Mouse (Mus musculus) liver, embryonic 14.5 days (tissue): Measurements from ENCODE around the gene Oas1d. TPM values are rescaled to one million over a fixed set of nuclear protein-coding genes. Genes with fewer than 3 reads are reported as not detected.
"Not testable (repeated sequence)": the region's sequence is repeated elsewhere in the genome, so short reads cannot be mapped to it uniquely, and the experiment has no call there.

Experiments used
- ATAC-seq: fragments of 200-750 bp; cut with Nextera tagmentation; 2 replicates; pipeline ENCODE4 v1.8.0; 2017; ENCODE audit warnings: moderate number of reproducible peaks, mild to moderate bottlenecking, moderate library complexity; ENCODE audit not compliant: insufficient read depth
- DNase-seq, 3 experiments: peaks; one replicate each; pipeline ENCODE4 v3.0.0-alpha.2; 2012 to 2013; ENCODE audit warnings: low read depth in 3 of 3, low spot score in 3 of 3
- H3K27ac ChIP-seq: fragments of 300-500 bp; sonication (generic); 2 replicates; pipeline ENCODE4 v1.5.1; 2014; ENCODE audit warnings: moderate library complexity, mild to moderate bottlenecking, control low read depth, inconsistent platforms
- H3K27me3 ChIP-seq: fragments of 300-500 bp; sonication (generic); 2 replicates; pipeline ENCODE4 v1.6.1; 2014; ENCODE audit warnings: mild to moderate bottlenecking, low read length, moderate library complexity; ENCODE audit not compliant: control insufficient read depth, insufficient read depth
- H3K36me3 ChIP-seq: fragments of 300-500 bp; sonication (generic); replicated peaks from 2 replicates; pipeline ENCODE4 v1.6.1; 2014; ENCODE audit warnings: low read depth; ENCODE audit not compliant: control insufficient read depth, insufficient read depth
- H3K4me1 ChIP-seq, 2 experiments: fragments of 200-500 bp in 1 of 2; fragments of 300-500 bp in 1 of 2; sonication (generic) in 1 of 2; replicated peaks; 2 replicates each; pipeline ENCODE4 v1.6.1; 2012 to 2014; ENCODE audit warnings: antibody characterized with exemption in 1 of 2, inconsistent platforms in 1 of 2, low read length in 1 of 2; ENCODE audit not compliant: control insufficient read depth in 2 of 2, insufficient read depth in 2 of 2
- H3K4me2 ChIP-seq: fragments of 300-500 bp; sonication (generic); 2 replicates; pipeline ENCODE4 v1.6.1; 2014; ENCODE audit warnings: low read depth, mild to moderate bottlenecking, control low read depth, moderate library complexity
- H3K4me3 ChIP-seq, 2 experiments: fragments of 200-500 bp in 1 of 2; fragments of 300-500 bp in 1 of 2; sonication (generic) in 1 of 2; 2 replicates each; pipeline ENCODE4 v1.5.1; 2012 to 2014; ENCODE audit warnings: low read depth in 2 of 2, low read length in 2 of 2, mild to moderate bottlenecking in 2 of 2, control low read depth in 1 of 2, inconsistent platforms in 1 of 2, moderate library complexity in 1 of 2; ENCODE audit not compliant: insufficient read depth in 1 of 2
- H3K9ac ChIP-seq: fragments of 300-500 bp; sonication (generic); replicated peaks from 2 replicates; pipeline ENCODE4 v1.6.1; 2014; ENCODE audit warnings: mild to moderate bottlenecking, control low read depth, moderate library complexity
- H3K9me3 ChIP-seq: fragments of 300-500 bp; sonication (generic); 2 replicates; pipeline ENCODE4 v1.6.1; 2016; ENCODE audit warnings: low read length, mixed read lengths; ENCODE audit not compliant: control insufficient read depth
- CTCF ChIP-seq: IDR thresholded peaks from 2 replicates; pipeline ENCODE4 v1.5.1; 2016; ENCODE audit warnings: antibody characterized with exemption, low read depth, control low read depth
- EP300 ChIP-seq: IDR thresholded peaks from 2 replicates; pipeline ENCODE4 v1.6.1; 2016; ENCODE audit warnings: antibody characterized with exemption, low read depth
- whole genome bisulfite sequencing: fragments of 180-500 bp; shearing (Covaris S2); extraction: QIAGEN DNeasy Blood & Tissue Kit; methylation state at CpG from one replicate; pipeline ENCODE4 v1.1.7; 2014; ENCODE audit not compliant: insufficient replicate concordance; 5-methylcytosine and 5-hydroxymethylcytosine counted together
- polyA plus RNA-seq, 2 experiments: library from polyadenylated mRNA; depleted of rRNA in 1 of 2; stranded (reverse) in 1 of 2; unstranded in 1 of 2; fragments of >200 nt; fragmentation: Nextera tagmentation in 1 of 2; extraction: Ambion mirVana in 1 of 2; gene quantifications; 2 replicates each; pipeline versions ENCODE4 v1.2.1 to v1.2.3; 2012 to 2014

Oas1d gene
- polyA plus RNA-seq, 2 experiments, result not detected

DNA sequence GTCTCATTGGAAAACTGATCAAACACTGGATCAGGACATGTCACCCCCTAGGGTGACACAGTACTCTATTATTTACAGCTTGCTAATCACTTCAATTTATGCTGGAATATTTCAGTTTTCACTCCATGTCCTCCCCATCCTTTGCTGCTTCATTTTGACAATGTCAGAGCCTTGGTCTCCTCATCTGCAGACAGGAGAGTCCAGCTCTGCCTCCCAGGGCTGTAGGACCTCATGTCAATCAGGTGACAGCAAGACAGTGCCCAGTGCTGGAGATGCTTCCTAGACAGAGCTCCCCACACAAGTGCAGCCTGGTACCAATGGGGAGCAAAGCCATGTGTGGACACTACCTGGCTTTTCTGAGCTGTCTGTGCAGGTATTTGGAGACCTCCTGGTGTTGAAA lies 15.6 kb upstream of the Oas1d start:
- DNase-seq, result no peak
- no peaks in the 10 kb centered on the region for H3K36me3 ChIP-seq
- H3K4me3 ChIP-seq, result no peak overlapping the region
- H3K27me3 ChIP-seq, result no peaks in the 10 kb centered on the region
- no peak overlapping the region for H3K9ac ChIP-seq
- no peak overlapping the region for H3K27ac ChIP-seq
- no peak overlapping the region for H3K4me2 ChIP-seq
- TF ChIP-seq EP300, result no peak
- TF ChIP-seq CTCF, result no peak
- no peaks in the 10 kb centered on the region for H3K4me1 ChIP-seq
- ATAC-seq, result no peak
- no peaks in the 10 kb centered on the region for H3K9me3 ChIP-seq

DNA sequence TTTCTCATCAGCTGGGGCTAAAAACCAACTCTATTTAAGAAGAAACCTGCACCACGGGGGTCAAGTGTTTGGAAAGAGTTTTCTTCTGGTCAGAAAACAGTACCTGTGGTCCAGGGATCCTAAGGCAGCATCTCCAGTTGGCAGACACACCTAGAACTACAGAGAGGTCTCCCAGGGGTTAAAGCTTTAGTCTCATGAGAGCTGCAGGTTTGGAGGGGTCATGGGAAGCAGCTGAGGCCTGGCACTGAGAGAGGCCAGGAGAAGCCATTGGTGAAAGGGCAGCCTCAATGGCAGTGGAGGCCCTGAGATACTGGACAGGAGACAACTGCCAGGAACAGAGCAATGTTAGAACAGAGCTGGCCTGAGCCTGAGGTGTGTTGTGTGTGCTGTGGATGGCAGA lies 13.7 kb upstream of the Oas1d start:
- ATAC-seq, result no peak
- no peak overlapping the region for H3K27ac ChIP-seq
- WGBS, result 20% methylated on average over 1 of the region's 1 CpGs
- H3K27me3 ChIP-seq, result no peaks in the 10 kb centered on the region
- no peak overlapping the region for H3K4me2 ChIP-seq
- no peaks in the 10 kb centered on the region for H3K9me3 ChIP-seq
- no peaks in the 10 kb centered on the region for H3K4me1 ChIP-seq
- no peaks in the 10 kb centered on the region for H3K36me3 ChIP-seq
- TF ChIP-seq CTCF (no peak), EP300 (no peak)
- no peak overlapping the region for H3K9ac ChIP-seq
- H3K4me3 ChIP-seq, result no peak overlapping the region
- DNase-seq, result no peak

DNA sequence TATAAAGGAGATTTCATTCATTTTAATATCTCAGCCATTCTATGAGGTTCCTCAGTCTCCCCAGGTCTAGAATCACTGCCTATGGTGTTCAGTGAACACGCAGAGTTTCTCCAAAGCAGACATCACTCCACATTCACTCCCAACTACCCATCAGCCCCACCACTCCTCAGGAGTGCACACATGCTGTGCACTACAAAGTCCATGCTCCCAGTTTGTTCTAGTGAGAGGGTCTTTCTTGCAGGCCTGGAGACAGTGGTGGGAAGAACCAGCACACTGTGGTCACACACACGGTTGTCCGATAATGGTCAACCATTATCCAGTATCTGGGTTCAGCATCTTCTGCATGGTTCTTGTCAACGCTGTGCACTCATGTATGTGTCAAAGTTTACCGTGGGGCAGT lies 12.3 kb upstream of the Oas1d start:
- Histone ChIP-seq H3K9me3 (no peaks in the 10 kb centered on the region), H3K27ac (no peak overlapping the region), H3K4me1 (no peaks in the 10 kb centered on the region), H3K9ac (no peak overlapping the region), H3K27me3 (no peaks in the 10 kb centered on the region), H3K4me3 (no peak overlapping the region), H3K36me3 (no peaks in the 10 kb centered on the region), H3K4me2 (no peak overlapping the region)
- ATAC-seq, result no peak
- TF ChIP-seq CTCF (no peak), EP300 (no peak)
- DNase-seq, result no peak
- WGBS, result 73% methylated on average over 5 of the region's 5 CpGs

DNA sequence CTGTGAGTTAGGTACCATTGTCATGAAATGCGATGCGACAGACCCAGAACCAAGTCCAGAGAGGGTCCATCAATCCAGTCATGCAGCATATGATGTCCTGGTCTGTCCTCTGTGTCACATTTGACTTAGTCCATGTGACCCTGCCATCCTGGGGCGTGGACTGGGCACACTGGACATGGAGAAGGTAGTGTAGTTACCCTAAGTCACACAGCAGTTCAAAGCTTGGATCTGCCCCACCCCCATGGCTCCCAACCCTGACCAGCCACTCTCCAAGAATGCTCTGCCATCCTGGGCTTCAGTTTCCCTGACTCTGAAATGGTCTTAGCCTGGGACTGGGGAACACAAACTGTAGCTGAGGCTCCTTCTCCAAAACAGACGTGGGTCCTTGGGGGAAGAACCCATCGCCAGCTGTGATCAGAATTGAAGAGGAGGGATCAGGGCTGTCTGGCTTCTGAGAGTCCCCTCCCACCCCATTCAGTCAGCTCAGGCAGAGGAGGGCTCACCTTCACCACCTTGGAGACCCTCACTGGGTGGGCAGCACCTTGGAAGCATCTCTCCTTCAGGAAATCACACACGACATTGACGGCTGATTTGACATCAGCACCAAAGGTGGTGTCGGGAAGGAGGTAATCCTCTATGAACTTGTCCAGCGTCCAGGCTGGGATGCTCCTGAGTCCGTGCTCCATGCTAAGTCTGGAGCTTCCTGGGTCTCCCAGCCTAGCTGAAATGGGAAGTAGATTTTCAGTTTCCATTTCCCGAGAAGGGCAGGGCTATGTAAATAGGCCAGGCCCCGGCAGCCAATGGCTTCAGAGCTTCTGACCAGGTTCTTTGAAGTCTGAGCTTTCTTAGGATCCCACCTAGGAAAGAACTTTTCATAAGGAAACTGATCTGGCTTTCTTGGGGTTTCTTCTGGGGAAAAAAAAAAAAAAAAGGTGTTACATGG lies 7.3 kb upstream of the Oas1d start, which contains the start of gene Oas1a:
TSS of gene Oas1a (minus strand) at position 731 of the 943 bp plus-strand sequence.
- H3K4me3 ChIP-seq, result 0 out of 4 replicates have a peak within 1 kb of the TSS, but pooled peaks of 1 of the 2 experiments have one; percentile 17

DNA sequence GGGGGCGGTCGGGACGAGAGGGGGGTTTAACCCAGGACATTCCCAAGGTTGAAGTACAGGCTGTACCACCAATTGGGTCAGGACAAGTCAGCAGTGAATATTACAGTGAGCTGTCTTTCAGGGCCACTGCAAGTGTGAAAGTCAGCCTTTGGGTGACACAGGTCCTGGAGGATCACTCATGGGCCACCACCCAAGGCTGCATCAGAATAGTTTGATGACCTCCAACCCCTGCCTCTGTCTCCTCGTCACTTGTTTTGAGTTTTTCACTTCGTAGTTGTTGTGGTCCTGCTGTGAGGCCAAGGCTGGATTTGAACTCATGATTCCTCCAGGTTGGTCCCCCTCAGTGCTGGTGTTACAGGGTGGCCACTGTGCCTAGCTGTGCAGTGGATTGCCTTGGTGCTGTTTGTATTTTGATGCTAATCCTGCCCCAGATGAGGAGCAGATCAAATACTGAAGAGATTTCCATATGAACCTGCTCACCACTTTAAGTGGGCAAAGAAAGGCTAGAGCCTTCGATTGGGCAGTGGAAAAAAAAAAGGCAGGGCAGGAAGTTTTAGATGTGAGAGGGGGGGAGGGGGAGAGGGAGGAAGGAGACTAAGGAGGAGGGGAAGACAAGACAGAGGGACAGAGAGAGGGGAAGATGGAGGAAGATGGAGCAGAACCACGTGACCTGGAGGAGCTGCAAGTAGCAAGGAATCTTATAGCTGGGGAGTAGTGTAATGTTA lies 6.0 kb upstream of the Oas1d start:
- DNase-seq (no peak), ATAC-seq (no peak)
- Histone ChIP-seq H3K4me1 (no peaks in the 10 kb centered on the region), H3K36me3 (no peaks in the 10 kb centered on the region), H3K27ac (no peak overlapping the region), H3K27me3 (no peaks in the 10 kb centered on the region), H3K9ac (no peak overlapping the region), H3K9me3 (no peaks in the 10 kb centered on the region), H3K4me3 (no peak overlapping the region), H3K4me2 (no peak overlapping the region)
- 30% methylated on average over 7 of the region's 7 CpGs for WGBS
- no peak for TF ChIP-seq EP300
- no peak for TF ChIP-seq CTCF

More for the DNA sequence above, 7.3 kb upstream of the Oas1d start, which contains the start of gene Oas1a:
- not testable (repeated sequence) for H3K4me1 ChIP-seq, ATAC-seq, H3K27me3 ChIP-seq, H3K27ac ChIP-seq, H3K9me3 ChIP-seq, H3K36me3 ChIP-seq, H3K9ac ChIP-seq, DNase-seq
- H3K4me2 ChIP-seq, result peak within 1 kb of the TSS; percentile 4; the same call in 1 of the 2 replicates
- WGBS, result 36% methylated on average over 7 of the region's 12 CpGs

DNA sequence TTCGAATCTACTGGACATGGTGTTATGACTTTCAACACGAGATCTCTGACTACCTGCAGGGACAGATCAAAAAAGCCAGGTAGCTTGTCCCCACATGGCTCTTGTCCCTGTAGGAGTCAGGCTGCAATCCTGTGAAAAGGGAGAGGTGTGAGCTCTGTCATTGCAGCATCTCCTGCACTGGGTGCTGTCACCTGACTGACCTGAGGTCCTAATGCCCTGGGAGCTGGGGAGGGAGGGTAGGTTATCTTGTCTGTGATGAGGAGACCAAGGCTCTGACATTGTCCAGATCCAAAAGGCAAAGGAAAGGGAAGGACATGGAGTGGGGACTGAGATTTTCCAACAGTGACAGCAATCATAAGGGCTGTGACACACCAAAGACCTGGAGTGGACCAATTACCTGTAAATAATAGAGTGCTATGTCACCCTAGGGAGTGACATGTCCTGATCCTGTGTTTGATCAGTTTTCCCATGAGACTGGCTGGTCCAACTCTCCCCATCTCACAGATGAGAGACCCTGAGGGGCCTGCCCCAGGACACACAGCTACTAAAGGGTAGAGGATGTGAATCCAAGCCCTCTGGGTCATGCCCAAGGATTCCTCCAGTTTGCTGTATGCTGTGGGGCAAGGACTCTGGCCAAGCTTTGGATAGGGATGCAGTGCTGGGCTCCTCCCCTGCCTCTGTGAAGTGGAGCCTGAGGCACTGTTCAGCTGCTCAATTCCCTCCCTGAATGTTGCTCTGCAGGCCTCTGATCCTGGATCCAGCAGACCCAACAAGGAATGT lies 5.0 kb downstream of the Oas1d start:
- not testable (repeated sequence) for H3K9ac ChIP-seq, ATAC-seq, H3K27me3 ChIP-seq, H3K36me3 ChIP-seq, H3K9me3 ChIP-seq, H3K4me3 ChIP-seq, DNase-seq, H3K27ac ChIP-seq, H3K4me1 ChIP-seq, H3K4me2 ChIP-seq
- 36% methylated on average over 2 of the region's 2 CpGs for WGBS
